Mouse (Mus musculus): ENCODE measurements at regions not wholly inside any gene's neighbourhood (a gene's known extent, or its start where the extent isn't known, plus 50 kb on each side); places are given as distances from the start of the nearest gene placed in this dataset.

GRCm38 (mm10) chr3:147975500-147975899 is 1014.9 kb downstream of the Adgrl2 start:
- no peak for DNase-seq (ENCODE audit: low spot score in 2 of 2)

- no peak for DNase-seq (ENCODE audit: low spot score in 2 of 2)
Measured at GRCm38 (mm10) chr3:147974515-147974914, 1015.8 kb downstream of the Adgrl2 start.

GRCm38 (mm10) chr3:147968271-147968670 is 1022.1 kb downstream of the Adgrl2 start:
- DNase-seq (ENCODE audit: low spot score in 2 of 2), result no peak

GRCm38 (mm10) chr3:147967866-147968265 is 1022.5 kb downstream of the Adgrl2 start:
- DNase-seq (ENCODE audit: low spot score in 2 of 2), result no peak

GRCm38 (mm10) chr3:147967261-147967660 is 1023.1 kb downstream of the Adgrl2 start:
- no peak for DNase-seq (ENCODE audit: low spot score in 2 of 2)

- no peak for DNase-seq (ENCODE audit: low spot score in 2 of 2)
Measured at GRCm38 (mm10) chr3:147966827-147967226, 1023.5 kb downstream of the Adgrl2 start.

GRCm38 (mm10) chr3:147966379-147966778 is 1024.0 kb downstream of the Adgrl2 start:
- DNase-seq (ENCODE audit: low spot score in 2 of 2), result no peak

GRCm38 (mm10) chr3:147963698-147964476 is 1026.5 kb downstream of the Adgrl2 start:
- DNase-seq (ENCODE audit: low spot score in 2 of 2), result no peak

- no peak for DNase-seq (ENCODE audit: low spot score in 2 of 2)
Measured at GRCm38 (mm10) chr3:147948041-147948592, 1042.2 kb downstream of the Adgrl2 start.

- DNase-seq (ENCODE audit: low spot score in 2 of 2), result no peak
Measured at GRCm38 (mm10) chr3:147943314-147943713, 1047.0 kb downstream of the Adgrl2 start.

GRCm38 (mm10) chr3:147930811-147931251 is 1059.5 kb downstream of the Adgrl2 start:
- DNase-seq (ENCODE audit: low spot score in 2 of 2), result no peak

- no peak for DNase-seq (ENCODE audit: low spot score in 2 of 2)
Measured at GRCm38 (mm10) chr3:147920181-147920580, 1068.0 kb downstream of the Ttll7 start.

- no peak for DNase-seq (ENCODE audit: low spot score in 2 of 2)
Measured at GRCm38 (mm10) chr3:147919701-147920100, 1067.5 kb downstream of the Ttll7 start.

GRCm38 (mm10) chr3:147919146-147919545 is 1067.0 kb downstream of the Ttll7 start:
- no peak for DNase-seq (ENCODE audit: low spot score in 2 of 2)

GRCm38 (mm10) chr3:147896751-147897150 is 1044.6 kb downstream of the Ttll7 start:
- no peak for DNase-seq (ENCODE audit: low spot score in 2 of 2)

GRCm38 (mm10) chr3:147891682-147892081 is 1039.5 kb downstream of the Ttll7 start:
- no peak for DNase-seq (ENCODE audit: low spot score in 2 of 2)

GRCm38 (mm10) chr3:147886261-147886893 is 1034.2 kb downstream of the Ttll7 start:
- no peak for DNase-seq (ENCODE audit: low spot score in 2 of 2)

GRCm38 (mm10) chr3:147882936-147883645 is 1030.9 kb downstream of the Ttll7 start:
- DNase-seq (ENCODE audit: low spot score in 2 of 2), result no peak

- no peak for DNase-seq (ENCODE audit: low spot score in 2 of 2)
Measured at GRCm38 (mm10) chr3:147878690-147879089, 1026.5 kb downstream of the Ttll7 start.

GRCm38 (mm10) chr3:147868281-147868680 is 1016.1 kb downstream of the Ttll7 start:
- DNase-seq (ENCODE audit: low spot score in 2 of 2), result no peak

- DNase-seq (ENCODE audit: low spot score in 2 of 2), result no peak
Measured at GRCm38 (mm10) chr3:147853346-147853745, 1001.2 kb downstream of the Ttll7 start.

GRCm38 (mm10) chr3:147852830-147853229 is 1000.7 kb downstream of the Ttll7 start:
- DNase-seq (ENCODE audit: low spot score in 2 of 2), result no peak

Data from spleen, postnatal 36 days (tissue).